Mouse (Mus musculus) stomach, postnatal 0 days (tissue): Measurements from ENCODE around the gene Bcat2. TPM values are rescaled to one million over a fixed set of nuclear protein-coding genes. Genes with fewer than 3 reads are reported as not detected.

Experiments
- ATAC-seq: fragments of 200-750 bp; cut with Nextera tagmentation; 2 replicates; pipeline ENCODE4 v1.8.0; 2017; ENCODE audit not compliant: low FRiP score, low TSS enrichment
- DNase-seq: peaks from one replicate; pipeline ENCODE4 v3.0.0-alpha.2; 2016; ENCODE audit warnings: low spot score
- H3K27ac ChIP-seq: fragments of 300-500 bp; sonication (generic); replicated peaks from 2 replicates; pipeline ENCODE4 v1.5.1; 2014; ENCODE audit warnings: mild to moderate bottlenecking, control low read depth
- H3K27me3 ChIP-seq: fragments of 300-500 bp; sonication (generic); 2 replicates; pipeline ENCODE4 v1.6.1; 2014; ENCODE audit warnings: low read length; ENCODE audit not compliant: control insufficient read depth, insufficient read depth
- H3K36me3 ChIP-seq: fragments of 300-500 bp; sonication (generic); 2 replicates; pipeline ENCODE4 v1.6.1; 2014; ENCODE audit warnings: low read length, mixed read lengths; ENCODE audit not compliant: control insufficient read depth, insufficient read depth
- H3K4me1 ChIP-seq: fragments of 300-500 bp; sonication (generic); replicated peaks from 2 replicates; pipeline ENCODE4 v1.6.1; 2014; ENCODE audit warnings: antibody characterized with exemption; ENCODE audit not compliant: control insufficient read depth, insufficient read depth
- H3K4me2 ChIP-seq: fragments of 300-500 bp; sonication (generic); replicated peaks from 2 replicates; pipeline ENCODE4 v1.6.1; 2014; ENCODE audit warnings: low read depth, mild to moderate bottlenecking, control low read depth, moderate library complexity
- H3K4me3 ChIP-seq: fragments of 300-500 bp; sonication (generic); 2 replicates; pipeline ENCODE4 v1.5.1; 2014; ENCODE audit warnings: low read depth, low read length, control low read depth
- H3K9ac ChIP-seq: fragments of 300-500 bp; sonication (generic); 2 replicates; pipeline ENCODE4 v1.6.1; 2014; ENCODE audit warnings: mild to moderate bottlenecking, low read length, control low read depth, mixed read lengths
- H3K9me3 ChIP-seq: fragments of 300-500 bp; sonication (generic); 2 replicates; pipeline ENCODE4 v1.6.1; 2016; ENCODE audit warnings: low read length; ENCODE audit not compliant: control insufficient read depth
- CTCF ChIP-seq: IDR thresholded peaks from 2 replicates; pipeline ENCODE4 v1.5.1; 2016; ENCODE audit warnings: antibody characterized with exemption, low read depth, mild to moderate bottlenecking, moderate library complexity
- EP300 ChIP-seq: optimal IDR thresholded peaks from 2 replicates; pipeline ENCODE3; 2016; ENCODE audit warnings: antibody characterized with exemption
- WGBS: fragments of 180-500 bp; shearing (Covaris S2); extraction: QIAGEN DNeasy Blood & Tissue Kit; methylation state at CpG from one replicate; pipeline ENCODE4 v1.1.7; 2014; 5-methylcytosine and 5-hydroxymethylcytosine counted together
- polyA plus RNA-seq: library from polyadenylated mRNA; unstranded; fragments of >200 nt; fragmentation: Nextera tagmentation; extraction: Ambion mirVana; gene quantifications from 2 replicates; pipeline ENCODE4 v1.2.1, GENCODE M21; 2015

Gene Bcat2
- polyA plus RNA-seq, 1 experiment from 2014 or later = 101 TPM

DNA sequence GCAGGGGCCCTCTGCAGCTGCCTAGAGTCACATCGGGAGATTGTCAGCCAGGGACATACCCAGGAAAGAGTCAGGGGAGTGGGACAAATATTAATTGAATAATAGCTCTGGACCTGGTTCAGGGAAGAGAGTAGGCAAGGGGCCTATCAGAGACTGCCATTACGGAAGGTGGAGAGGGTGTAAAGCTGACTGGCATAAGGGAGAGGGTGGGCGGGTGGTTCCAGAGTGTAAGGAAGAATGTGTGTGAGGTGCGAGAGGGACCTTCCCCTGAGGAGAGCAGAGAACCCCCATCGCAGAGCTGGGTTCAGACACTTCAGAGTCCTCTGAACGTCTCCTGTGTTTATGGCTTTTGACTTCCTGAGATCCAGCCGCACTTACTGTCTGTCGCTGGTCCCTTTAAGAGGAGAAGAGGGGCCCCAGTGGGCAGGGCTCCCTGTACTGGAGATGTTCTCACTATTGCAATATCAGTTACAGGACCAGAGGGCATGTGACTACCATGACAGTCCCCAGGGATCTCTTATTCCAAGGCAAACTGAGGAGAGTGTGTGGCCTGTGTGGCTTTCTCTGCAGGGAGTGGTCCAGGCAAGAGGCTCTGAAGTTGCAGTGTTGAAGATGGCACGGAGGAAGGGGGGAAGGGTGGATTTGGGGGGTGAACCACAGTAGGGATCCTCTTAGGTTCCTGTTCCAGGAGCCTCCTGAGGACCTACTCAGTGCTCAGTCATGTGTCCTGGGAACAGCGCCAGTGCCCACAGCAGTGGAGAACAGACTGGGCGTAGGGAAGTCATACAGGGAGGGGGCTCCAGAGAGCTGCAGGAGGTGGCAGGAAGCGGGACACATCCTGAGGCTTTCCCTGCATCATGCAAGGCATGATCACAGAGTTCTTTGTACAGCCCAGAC, 8.1 kb upstream of the Bcat2 start:
- WGBS = 42% methylated on average over 12 of the region's 12 CpGs
- no peaks in the 10 kb centered on the region for H3K27me3 ChIP-seq
- H3K36me3 ChIP-seq = no peaks in the 10 kb centered on the region
- ATAC-seq (no peak), DNase-seq (no peak)
- peak overlapping the region; percentile 13; the same call in 1 of the 2 replicates for H3K9ac ChIP-seq
- no peak overlapping the region for H3K4me3 ChIP-seq
- 0 out of 2 replicates have a peak, but pooled peaks have one; percentile 12 for TF ChIP-seq CTCF
- TF ChIP-seq EP300 = no peak
- peak overlapping the region; percentile 17; the same call in 1 of the 2 replicates for H3K4me2 ChIP-seq
- H3K27ac ChIP-seq = no peak overlapping the region; the same call in 1 of the 2 replicates
- no peaks in the 10 kb centered on the region for H3K9me3 ChIP-seq
- 0 out of 2 replicates have a peak, but pooled peaks cover 2% of the 10 kb centered on the region for H3K4me1 ChIP-seq

GRCm38 (mm10) chr7:45564811-45565210, 5.1 kb upstream of the Bcat2 start:
- H3K4me1 ChIP-seq = 0 out of 2 replicates have a peak, but pooled peaks cover 2% of the 10 kb centered on the region
- no peaks in the 10 kb centered on the region for H3K36me3 ChIP-seq
- 41% methylated on average over 2 of the region's 2 CpGs for WGBS
- no peak overlapping the region for H3K9ac ChIP-seq
- no peak; the same call in 1 of the 2 replicates for ATAC-seq
- TF ChIP-seq CTCF (no peak), EP300 (no peak)
- H3K27me3 ChIP-seq = no peaks in the 10 kb centered on the region
- H3K27ac ChIP-seq = peak overlapping the region; percentile 73
- no peaks in the 10 kb centered on the region for H3K9me3 ChIP-seq
- peak; percentile 68 for DNase-seq
- H3K4me3 ChIP-seq = no peak overlapping the region
- H3K4me2 ChIP-seq = no peak overlapping the region

GRCm38 (mm10) chr7:45565446-45565845, 4.5 kb upstream of the Bcat2 start:
- 0 out of 2 replicates have a peak, but pooled peaks cover 2% of the 10 kb centered on the region for H3K4me1 ChIP-seq
- H3K9me3 ChIP-seq = no peaks in the 10 kb centered on the region
- 85% methylated on average over 9 of the region's 9 CpGs for WGBS
- no peak overlapping the region for H3K9ac ChIP-seq
- DNase-seq (no peak), ATAC-seq (no peak)
- TF ChIP-seq CTCF = no peak
- TF ChIP-seq EP300 = no peak
- no peaks in the 10 kb centered on the region for H3K36me3 ChIP-seq
- no peak overlapping the region for H3K4me2 ChIP-seq
- no peaks in the 10 kb centered on the region for H3K27me3 ChIP-seq
- no peak overlapping the region for H3K4me3 ChIP-seq
- no peak overlapping the region for H3K27ac ChIP-seq

- ATAC-seq = no peak
- H3K4me1 ChIP-seq = peaks cover 5% of the 10 kb centered on the region
- no peak overlapping the region for H3K9ac ChIP-seq
- DNase-seq = no peak
- H3K4me3 ChIP-seq = no peak overlapping the region
- peak overlapping the region; percentile 91 for H3K27ac ChIP-seq
- no peaks in the 10 kb centered on the region for H3K36me3 ChIP-seq
- WGBS = 75% methylated on average over 8 of the region's 8 CpGs
- H3K9me3 ChIP-seq = no peaks in the 10 kb centered on the region
- TF ChIP-seq CTCF = no peak
- TF ChIP-seq EP300 = no peak
- H3K4me2 ChIP-seq = peak overlapping the region; percentile 64
- H3K27me3 ChIP-seq = no peaks in the 10 kb centered on the region
Observed at GRCm38 (mm10) chr7:45567112-45567779, 2.7 kb upstream of the Bcat2 start.

DNA sequence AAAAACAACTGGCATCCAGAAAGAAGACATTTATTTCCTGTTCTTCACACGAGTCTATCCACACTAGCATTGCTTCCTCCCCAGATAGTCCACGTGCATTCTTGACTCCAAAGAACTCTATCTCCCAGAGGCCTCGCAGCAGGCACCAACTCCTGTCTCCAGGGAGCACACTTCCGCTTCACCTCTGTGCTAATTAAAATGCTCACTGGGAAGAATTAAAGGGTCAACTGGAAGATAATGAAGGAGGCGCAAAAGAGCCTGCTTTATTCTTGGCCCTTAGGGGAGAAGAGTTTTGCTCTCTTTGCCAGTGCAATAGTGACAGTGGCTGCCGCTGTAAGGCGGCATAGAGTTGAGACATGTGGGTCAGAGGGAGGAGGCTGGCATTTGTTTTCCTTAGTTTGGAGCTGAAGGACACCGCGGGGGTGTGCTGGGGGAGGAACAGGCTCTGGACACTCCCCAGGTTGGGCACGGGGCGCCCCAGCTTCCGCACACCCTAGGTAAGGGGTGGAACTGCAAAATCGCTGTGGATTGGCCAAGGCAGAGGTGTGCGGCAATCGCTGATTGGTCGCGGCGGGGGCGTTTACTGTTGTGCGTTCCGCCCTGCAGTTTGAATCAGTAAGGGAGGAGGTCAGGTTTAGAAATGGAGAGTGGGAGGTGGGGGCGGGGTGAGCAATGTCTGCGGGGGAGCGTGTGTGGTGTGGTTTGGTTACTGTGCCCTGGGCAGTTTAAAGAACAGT, 2.0 kb upstream of the Bcat2 start:
- Histone ChIP-seq H3K27me3 (no peaks in the 10 kb centered on the region), H3K27ac (peak overlapping the region; percentile 91), H3K4me3 (peak overlapping the region; percentile 31), H3K9me3 (no peaks in the 10 kb centered on the region), H3K4me2 (peak overlapping the region; percentile 64), H3K36me3 (no peaks in the 10 kb centered on the region), H3K4me1 (peaks cover 5% of the 10 kb centered on the region), H3K9ac (peak overlapping the region; percentile 57)
- TF ChIP-seq CTCF (no peak), EP300 (peak; percentile 53)
- ATAC-seq (peak; percentile 96), DNase-seq (peak; percentile 98)
- WGBS = 1% methylated on average over 24 of the region's 24 CpGs
